Mouse (Mus musculus) layer of hippocampus, adult 8-10 months (tissue): ENCODE measurements around the gene Gm45837. TPM values are rescaled to one million over a fixed set of nuclear protein-coding genes. Genes with fewer than 3 reads are reported as not detected.

Experiments
- DNase-seq, 2 experiments: peaks; one replicate each; pipeline ENCODE4 v3.0.0; 2022; ENCODE audit warnings: low spot score in 2 of 2
- total RNA-seq, 4 experiments: library from RNA; stranded (reverse); gene quantifications; 2 replicates each; pipeline ENCODE4 v1.2.4; 2022

The Gm45837 gene
- total RNA-seq, 4 experiments from 2014 or later, result 1.8 TPM; not detected in 3

GRCm38 (mm10) chr7:101391909-101392479 lies 18.7 kb upstream of the Gm45837 start:
- DNase-seq, result no peak

GRCm38 (mm10) chr7:101393015-101393414 lies 17.7 kb upstream of the Gm45837 start:
- no peak for DNase-seq

GRCm38 (mm10) chr7:101393694-101394504 lies 16.8 kb upstream of the Gm45837 start:
- no peak for DNase-seq

GRCm38 (mm10) chr7:101394569-101394968 lies 16.1 kb upstream of the Gm45837 start:
- no peak for DNase-seq

- DNase-seq, result no peak
Measured at GRCm38 (mm10) chr7:101395471-101395870, 15.2 kb upstream of the Gm45837 start.

GRCm38 (mm10) chr7:101397175-101397574 lies 13.5 kb upstream of the Gm45837 start:
- DNase-seq, result no peak

- DNase-seq, result no peak
Measured at GRCm38 (mm10) chr7:101401510-101401909, 9.2 kb upstream of the Gm45837 start.

- no peak for DNase-seq
Measured at GRCm38 (mm10) chr7:101403831-101404230, 6.9 kb upstream of the Gm45837 start.

- peak; percentile 78 to 91 for DNase-seq
Measured at GRCm38 (mm10) chr7:101412796-101413195, 2.1 kb downstream of the Gm45837 start.

- DNase-seq, result no peak
Measured at GRCm38 (mm10) chr7:101414209-101414608, 3.5 kb downstream of the Gm45837 start.

GRCm38 (mm10) chr7:101414661-101415511 lies 4.2 kb downstream of the Gm45837 start:
- no peak for DNase-seq

GRCm38 (mm10) chr7:101415512-101416100 lies 4.9 kb downstream of the Gm45837 start:
- no peak for DNase-seq

- no peak for DNase-seq
Measured at GRCm38 (mm10) chr7:101416391-101416790, 5.7 kb downstream of the Gm45837 start.

- no peak for DNase-seq
Measured at GRCm38 (mm10) chr7:101419013-101419770, 8.5 kb downstream of the Gm45837 start.

- peak; percentile 81 to 82 for DNase-seq
Measured at GRCm38 (mm10) chr7:101421529-101421928, 10.8 kb downstream of the Gm45837 start, which contains the start of gene Pde2a. Pde2a (plus strand) TSS chr7:101421691.

GRCm38 (mm10) chr7:101422069-101422468 lies 11.4 kb downstream of the Gm45837 start:
- no peak for DNase-seq

- no peak for DNase-seq
Measured at GRCm38 (mm10) chr7:101422646-101423045, 12.0 kb downstream of the Gm45837 start.

GRCm38 (mm10) chr7:101423970-101424369 lies 13.3 kb downstream of the Gm45837 start:
- DNase-seq, result no peak

GRCm38 (mm10) chr7:101426692-101427091 lies 16.0 kb downstream of the Gm45837 start:
- no peak for DNase-seq

- DNase-seq, result peak in 1 of 2 experiments; percentile 61
Measured at GRCm38 (mm10) chr7:101427736-101428135, 17.1 kb downstream of the Gm45837 start.

GRCm38 (mm10) chr7:101435038-101435437 lies 24.4 kb downstream of the Gm45837 start:
- DNase-seq, result no peak
